Mouse (Mus musculus) natural killer cell, adult 2 months (primary cell): ENCODE data around the gene 8030411F24Rik.
A peak's percentile ranks its signal among the peaks of the same experiment; 100 is the strongest.
"Not testable (repeated sequence)": the region's sequence is repeated elsewhere in the genome, so short reads cannot be mapped to it uniquely, and the experiment has no call there.

Experiments used
- DNase-seq, 2 experiments: peaks; one replicate each; pipeline ENCODE4 v3.0.0; 2022; ENCODE audit warnings: low spot score in 2 of 2

Gene 8030411F24Rik

GRCm38 (mm10) chr2:148781709-148782108 is at the start of gene 8030411F24Rik:
TSS of gene 8030411F24Rik (plus strand) at chr2:148782009.
- DNase-seq = no peak

GRCm38 (mm10) chr2:148732327-148733000 is 49.3 kb upstream of the 8030411F24Rik start, which contains the start of gene Napb:
TSS of gene Napb (minus strand) at chr2:148732467.
- DNase-seq = peak; percentile 42 to 49

DNA sequence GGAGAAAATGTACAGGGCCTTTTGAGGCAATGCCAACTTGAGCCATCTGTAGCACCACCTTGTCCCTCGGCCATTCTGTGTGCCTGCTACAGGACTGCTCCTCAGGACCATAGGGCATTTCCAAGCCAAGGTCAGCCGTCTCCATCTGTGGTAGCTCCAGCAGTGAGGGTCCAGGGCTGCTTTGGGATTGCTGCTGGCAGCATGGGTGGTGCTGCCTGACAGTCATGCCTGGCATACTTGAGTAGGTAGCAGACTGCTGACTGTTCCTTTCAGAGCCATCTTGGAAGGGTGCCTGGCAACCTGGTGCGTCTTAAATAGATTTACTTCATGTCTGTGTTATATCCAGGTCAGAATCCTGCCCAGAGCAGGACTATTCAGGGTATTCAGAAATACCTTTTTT is 38.8 kb upstream of the 8030411F24Rik start:
- DNase-seq = no peak

DNA sequence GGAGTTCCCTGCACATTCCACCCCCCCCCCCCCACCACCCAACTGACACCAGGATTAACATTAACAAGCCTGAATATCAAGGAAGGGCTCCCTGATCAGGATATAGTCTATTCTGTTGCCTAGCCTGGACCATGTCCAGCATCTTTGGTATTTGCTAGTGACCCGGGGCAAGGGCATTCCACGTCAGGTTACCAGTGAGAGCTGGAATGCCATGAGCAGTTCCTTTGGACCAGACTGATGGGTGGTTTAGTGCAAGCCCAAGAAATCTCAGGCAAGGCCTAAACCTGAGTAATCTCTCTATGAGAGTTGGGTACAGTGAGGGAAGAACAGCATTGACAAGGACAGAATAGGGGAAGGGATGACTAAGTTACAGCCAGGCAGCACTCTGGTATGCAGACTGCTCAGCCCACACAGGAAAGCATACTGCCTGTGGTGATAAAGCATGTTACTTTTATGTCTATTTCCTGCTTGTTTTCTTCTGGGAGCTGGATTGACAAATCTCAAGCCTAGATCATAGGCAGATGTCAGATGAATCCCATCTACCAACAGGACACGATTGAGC is 37.9 kb upstream of the 8030411F24Rik start:
- no peak for DNase-seq

- DNase-seq = no peak
Measured at GRCm38 (mm10) chr2:148750058-148750457, 31.8 kb upstream of the 8030411F24Rik start, which contains the start of gene Cstl1. TSS of gene Cstl1 (plus strand) at chr2:148750358.

DNA sequence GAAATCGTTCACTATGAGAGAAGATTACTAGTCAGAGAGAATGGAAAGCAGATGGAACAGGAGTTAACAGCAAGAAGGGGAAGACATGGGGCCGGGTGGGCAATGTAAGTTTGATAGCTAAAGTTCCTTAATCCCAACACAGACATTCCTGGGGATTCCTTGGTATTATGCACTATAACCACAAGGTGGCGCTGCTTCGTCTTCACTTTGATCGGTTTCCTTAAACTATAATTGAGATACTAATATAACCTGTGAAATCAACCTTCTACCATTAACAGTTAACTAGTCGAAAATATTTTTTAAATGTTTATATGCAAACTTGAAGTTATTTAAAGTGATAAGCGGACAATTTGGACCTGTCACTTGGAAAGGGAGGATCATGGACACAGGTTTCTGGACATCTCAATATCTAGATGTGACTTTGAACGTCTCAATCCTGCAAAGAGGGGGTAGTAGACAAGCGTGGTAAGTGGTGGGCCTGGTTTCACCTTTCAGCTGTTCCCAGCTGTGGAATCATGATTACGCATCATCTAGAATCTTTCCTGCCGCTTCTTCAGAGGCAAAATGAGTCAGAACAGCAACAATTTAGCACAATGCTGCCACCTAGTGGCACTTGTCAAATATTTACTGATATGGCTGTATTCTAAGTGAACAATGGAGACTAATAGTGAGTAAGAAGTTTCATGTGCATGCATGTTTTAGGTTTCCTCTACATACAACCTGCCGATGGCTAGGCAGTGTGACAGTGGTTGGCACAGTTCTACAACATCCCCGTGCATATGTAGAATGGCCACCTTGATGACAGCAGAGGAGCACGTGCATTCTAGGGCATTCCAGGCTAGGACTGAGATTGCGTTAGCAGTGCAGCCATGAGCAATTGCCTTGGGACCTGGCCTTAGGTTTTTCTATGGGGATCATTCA is 29.7 kb upstream of the 8030411F24Rik start:
- DNase-seq = peak; percentile 63 to 75

DNA sequence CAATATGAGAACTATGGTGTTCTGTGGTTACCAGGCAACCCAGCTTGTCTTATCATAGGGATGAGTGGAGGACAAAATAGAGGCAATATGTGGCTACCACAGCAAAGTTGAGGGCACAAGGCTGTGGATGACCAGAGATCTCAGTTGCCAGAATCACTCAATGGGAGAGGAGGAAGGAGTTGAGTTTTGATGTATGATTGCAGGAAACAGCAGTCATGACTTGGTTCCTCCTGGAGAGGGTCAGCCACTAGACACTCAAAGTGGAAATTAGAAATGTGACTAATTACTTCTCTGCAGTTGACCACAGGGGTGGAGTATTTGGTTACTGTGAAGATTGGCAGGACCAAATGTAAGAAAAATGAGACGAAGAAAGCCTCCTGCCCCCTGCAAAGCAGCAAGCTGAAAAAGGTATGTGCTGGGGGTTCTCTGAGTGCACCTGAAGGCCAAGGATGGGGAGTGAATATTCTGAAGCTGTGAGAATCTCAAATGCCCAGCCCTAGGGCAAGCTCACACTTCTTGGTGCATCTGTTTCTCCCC is 27.4 kb upstream of the 8030411F24Rik start:
- DNase-seq = no peak

DNA sequence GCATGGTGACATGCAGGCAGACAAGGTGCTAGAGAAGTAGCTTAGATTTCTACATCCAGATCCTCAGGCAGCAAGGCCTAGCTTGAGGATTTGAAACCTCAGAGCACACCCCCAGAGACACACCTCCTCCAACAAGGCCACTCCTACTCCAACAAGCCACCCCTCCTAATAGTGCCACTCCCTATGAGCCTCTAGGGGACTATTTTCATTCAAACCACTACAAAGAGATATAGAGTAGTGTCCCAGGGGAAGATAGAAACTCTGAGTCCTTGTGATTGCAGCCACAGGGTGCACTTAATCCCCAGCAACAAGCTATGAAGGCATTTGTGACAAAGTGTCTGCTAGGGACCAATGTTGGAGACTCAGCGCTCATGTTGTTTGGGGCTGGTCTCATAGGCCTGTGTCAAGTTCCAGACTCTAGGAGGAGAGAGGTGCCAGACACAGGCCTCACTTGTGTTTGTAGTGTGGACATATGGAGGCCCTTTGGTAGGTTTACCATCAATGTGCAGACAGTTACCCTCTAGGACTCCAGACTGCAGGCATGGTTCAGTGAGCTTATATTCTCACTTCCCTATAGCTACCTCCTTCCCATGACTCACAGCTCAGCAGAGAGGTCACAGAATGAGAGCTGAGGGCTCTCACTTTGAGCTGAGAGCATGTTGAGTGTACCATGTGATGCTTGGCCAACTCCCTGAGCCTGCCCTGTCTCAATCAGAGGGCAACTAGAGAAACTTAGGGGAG is 18.0 kb upstream of the 8030411F24Rik start:
- peak in 1 of 2 experiments; percentile 69 for DNase-seq

GRCm38 (mm10) chr2:148771397-148771796 is 10.4 kb upstream of the 8030411F24Rik start, which contains the start of gene Cst11:
TSS of gene Cst11 (minus strand) at chr2:148771497.
- DNase-seq = not testable (repeated sequence)

DNA sequence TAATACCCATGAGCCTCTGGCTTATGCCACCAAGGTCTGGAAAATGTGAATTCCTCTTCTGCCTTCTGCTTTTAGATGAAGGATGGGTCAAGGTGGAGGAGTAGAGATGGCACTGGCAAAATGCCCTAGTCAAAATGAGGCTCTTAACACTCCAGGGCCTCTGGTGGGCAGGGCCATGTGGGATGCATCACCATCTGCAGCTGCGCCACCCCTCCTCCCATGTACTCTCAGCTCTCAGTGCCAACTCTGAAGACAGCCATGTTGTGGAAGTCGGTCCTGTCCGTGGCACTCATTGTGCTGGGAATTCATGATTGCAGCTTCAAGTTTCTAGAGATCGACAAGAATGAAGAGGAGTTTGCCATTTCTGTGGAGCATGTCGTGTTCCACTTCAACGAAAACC is 7.3 kb downstream of the 8030411F24Rik start, which contains the start of gene Cst12:
TSS of gene Cst12 (plus strand) at position 220 of the 400 bp plus-strand sequence.
- DNase-seq = no peak

DNA sequence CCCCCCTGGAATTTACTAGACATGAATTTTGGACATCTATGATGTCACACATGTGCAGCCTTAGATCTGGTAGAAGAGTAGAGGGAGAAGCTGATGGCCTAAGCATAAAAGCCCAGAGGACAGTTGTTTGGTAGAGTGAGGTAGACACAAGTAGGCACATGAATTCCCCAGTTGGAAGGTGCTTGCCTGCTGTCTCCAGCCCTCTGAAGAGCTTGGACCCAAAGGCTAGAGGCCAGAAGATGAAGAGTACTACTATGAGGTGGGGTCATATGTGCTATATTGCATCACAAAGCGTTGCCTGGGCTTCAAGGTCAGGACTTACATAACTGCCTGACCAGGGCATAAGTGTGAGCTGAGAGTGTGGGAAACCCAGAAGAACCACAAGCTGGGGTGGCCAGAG is 16.7 kb downstream of the 8030411F24Rik start, which contains the start of gene Cst8:
TSS of gene Cst8 (plus strand) at position 301 of the 400 bp plus-strand sequence.
- DNase-seq = no peak

DNA sequence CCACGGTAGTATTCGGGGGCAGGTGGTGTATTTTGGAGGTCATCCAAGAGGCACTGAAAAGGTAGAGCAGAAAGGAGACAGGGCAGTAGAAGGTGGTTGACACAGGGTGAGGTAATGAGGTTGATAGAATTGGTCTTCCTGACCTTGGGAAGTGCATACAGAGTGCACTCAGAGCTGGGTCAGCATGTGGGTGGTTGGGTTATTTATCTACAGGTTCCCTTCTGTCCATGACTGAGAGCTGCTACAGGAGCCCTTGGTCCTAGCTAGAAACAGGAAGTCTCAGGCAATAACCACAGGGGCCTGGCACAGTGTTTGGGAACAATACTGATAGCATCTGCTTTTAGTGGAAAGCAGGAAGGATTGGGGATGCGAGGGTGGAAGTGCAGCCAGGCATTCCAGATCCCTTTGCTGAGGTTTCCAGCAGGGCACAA is 19.7 kb downstream of the 8030411F24Rik start:
- no peak for DNase-seq

DNA sequence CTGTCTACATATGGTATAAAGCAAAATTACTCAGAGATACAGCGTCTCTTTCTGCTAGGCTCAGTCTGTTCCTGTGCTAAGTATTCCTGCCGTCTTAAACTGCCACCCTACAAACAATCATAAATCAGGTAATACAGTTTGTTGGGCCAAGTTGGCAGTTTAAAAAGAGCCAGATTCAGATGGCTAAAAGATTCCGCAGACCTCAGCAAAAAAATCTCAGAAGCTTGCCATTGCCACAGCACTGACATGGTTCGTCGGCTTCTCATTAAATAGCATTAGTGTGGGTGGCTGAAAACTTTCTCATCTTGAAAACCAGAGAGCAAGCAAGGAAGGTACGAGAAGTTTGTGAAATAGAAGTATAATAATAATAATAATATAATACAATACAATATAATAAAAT is 24.9 kb downstream of the 8030411F24Rik start:
- no peak for DNase-seq

DNA sequence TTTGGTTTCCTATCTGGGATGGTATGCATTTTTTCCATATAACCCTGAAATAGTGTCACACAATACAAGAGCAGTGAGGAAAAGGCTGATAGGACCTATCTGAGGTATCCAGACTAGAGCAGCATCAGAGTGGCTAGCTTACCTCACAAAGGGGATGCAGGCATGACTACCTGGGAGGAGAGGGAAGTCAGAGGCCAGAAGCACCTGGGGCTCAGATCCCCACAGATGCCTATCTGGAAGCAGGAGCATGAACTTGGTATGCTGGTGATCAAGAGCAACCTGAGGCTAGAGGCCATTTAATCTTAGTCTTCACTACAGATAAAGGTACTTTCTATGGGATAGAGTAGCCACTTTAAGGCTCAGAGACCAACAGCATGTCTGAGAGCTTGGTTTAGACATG is 38.1 kb downstream of the 8030411F24Rik start, which contains the start of gene Cst13:
TSS of gene Cst13 (plus strand) at position 173 of the 400 bp plus-strand sequence.
- DNase-seq = no peak

- DNase-seq = no peak
Measured at GRCm38 (mm10) chr2:148825986-148826385, 44.2 kb downstream of the 8030411F24Rik start.

- no peak for DNase-seq
Measured at GRCm38 (mm10) chr2:148834912-148835311, 53.1 kb downstream of the 8030411F24Rik start, which contains the start of gene Cst9. TSS of gene Cst9 (plus strand) at chr2:148835147.
